ENCODE assay signal across 8 mouse cellular contexts in the genomic region with DNA sequence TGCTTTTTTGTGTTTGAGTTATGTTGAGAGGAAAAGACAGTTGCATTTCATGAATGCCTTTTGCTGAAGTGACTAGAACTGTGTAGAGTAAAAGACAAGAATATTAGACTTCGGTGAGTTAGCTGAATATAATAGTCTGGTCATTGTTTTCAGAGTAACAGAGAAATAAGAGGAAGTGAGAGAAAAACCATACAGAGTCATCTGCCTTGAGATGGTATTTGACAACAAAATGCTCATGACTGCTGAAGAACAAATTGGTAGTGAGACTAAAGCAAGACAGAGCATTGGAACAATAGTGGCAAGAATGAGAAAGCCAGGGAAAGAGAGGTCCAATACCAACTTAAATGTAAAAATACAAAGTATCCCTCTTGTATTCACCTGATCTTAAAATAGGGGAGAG. TPM values are rescaled to one million over a fixed set of nuclear protein-coding genes. Genes with fewer than 3 reads are reported as not detected.
DNase-seq lines count a peak whose midpoint lies in the region; ATAC-seq and TF ChIP-seq lines count a peak whose summit lies in the region.

No protein-coding gene starts in this region.

- no peak for ATAC-seq in forebrain, embryonic 13.5 days
- ATAC-seq in liver, embryonic 12.5 days: no peak
- peak; percentile 39; the same call in 1 of the 2 replicates for ATAC-seq in neutrophil, adult 5-6 weeks (ENCODE audit: extremely low read depth, insufficient number of reproducible peaks, low FRiP score, poor library complexity, severe bottlenecking)
- ATAC-seq in erythroid progenitor cell, adult 5-6 weeks (replicated peaks; ENCODE audit: low FRiP score, poor library complexity, severe bottlenecking): no peak

- peaks cover 30% of the 10 kb centered on the region for H3K4me1 ChIP-seq in forebrain, embryonic 13.5 days
- peaks cover 42% of the 10 kb centered on the region for H3K4me1 ChIP-seq in liver, embryonic 12.5 days

- H3K27me3 ChIP-seq in forebrain, embryonic 13.5 days: no peaks in the 10 kb centered on the region
- no peaks in the 10 kb centered on the region for H3K27me3 ChIP-seq in liver, embryonic 12.5 days (replicated peaks)

- 91% methylated on average over 1 of the region's 1 CpGs for WGBS in forebrain, embryonic 13.5 days
- 59% methylated on average over 1 of the region's 1 CpGs for WGBS in liver, embryonic 12.5 days (ENCODE audit: insufficient replicate concordance)

- H3K9ac ChIP-seq in forebrain, embryonic 13.5 days: peak overlapping the region; percentile 85; the same call in 1 of the 2 replicates
- H3K9ac ChIP-seq in liver, embryonic 12.5 days: peak overlapping the region; percentile 97

- DNase-seq in layer of hippocampus, adult 2 months (ENCODE audit: low spot score in 2 of 2): no peak
- DNase-seq in layer of hippocampus, adult 18-20 months (ENCODE audit: low spot score in 2 of 2): no peak
- no peak for DNase-seq in adrenal gland, postnatal 36 days
- no peak for DNase-seq in kidney, postnatal 36 days

- H3K4me2 ChIP-seq in forebrain, embryonic 13.5 days: peak overlapping the region; percentile 69
- H3K4me2 ChIP-seq in liver, embryonic 12.5 days: peak overlapping the region; percentile 76

- H3K27ac ChIP-seq in layer of hippocampus, adult 2 months: no peak overlapping the region
- H3K27ac ChIP-seq in forebrain, embryonic 13.5 days: no peak overlapping the region
- no peak overlapping the region; the same call in 1 of the 2 replicates for H3K27ac ChIP-seq in liver, embryonic 12.5 days

- peak overlapping the region; percentile 75 for H3K4me3 ChIP-seq in layer of hippocampus, adult 2 months
- peak overlapping the region; percentile 76 for H3K4me3 ChIP-seq in forebrain, embryonic 13.5 days
- peak overlapping the region; percentile 86 for H3K4me3 ChIP-seq in liver, embryonic 12.5 days

- no peak for TF ChIP-seq CTCF in layer of hippocampus, adult 2 months (conservative IDR thresholded peaks at IDR 0.05)

- H3K36me3 ChIP-seq in forebrain, embryonic 13.5 days (ENCODE audit: poor library complexity, severe bottlenecking): peaks cover 6% of the 10 kb centered on the region
- H3K36me3 ChIP-seq in liver, embryonic 12.5 days: peaks cover 13% of the 10 kb centered on the region

- no peaks in the 10 kb centered on the region for H3K9me3 ChIP-seq in forebrain, embryonic 13.5 days (replicated peaks)
- no peaks in the 10 kb centered on the region for H3K9me3 ChIP-seq in liver, embryonic 12.5 days (replicated peaks)

RNA-seq across cellular contexts. Expression of gene Gstcd, which starts 1.1 kb away (rescaled TPM):
- 10 to 100 TPM in 1 of 2 experiments, 1 to 10 TPM in 1; 7.3 to 10.1 TPM for total RNA-seq in layer of hippocampus, adult 2 months (2021)
- 10 to 100 TPM in 1 of 2 experiments, 1 to 10 TPM in 1; 8.7 to 10.0 TPM for total RNA-seq in layer of hippocampus, adult 18-20 months (2021)
- 6.6 and 6.7 TPM in 2 replicates for polyA plus RNA-seq in forebrain, embryonic 13.5 days (2015; fragmentation: Nextera tagmentation; extraction: Ambion mirVana)
- 5.9 and 6.3 TPM in 2 replicates for polyA plus RNA-seq in liver, embryonic 12.5 days (2016; fragmentation: Nextera tagmentation; extraction: Ambion mirVana)
- 6.3 and 7.4 TPM in 2 replicates for total RNA-seq in neutrophil, adult 5-6 weeks (2017)
- 10 to 100 TPM; 11.3 to 13.9 TPM for total RNA-seq in adrenal gland, postnatal 36 days (2021)
- 5.8 and 9.6 TPM in 2 replicates for total RNA-seq in erythroid progenitor cell, adult 5-6 weeks (2015; ENCODE audit: low replicate concordance)
- 9.9 and 14.3 TPM in 2 replicates for total RNA-seq in erythroid progenitor cell, adult 5-6 weeks (2017; ENCODE audit: low replicate concordance)

RNA-seq across cellular contexts. Expression of gene Ints12, which starts 1.3 kb away (rescaled TPM):
- total RNA-seq in layer of hippocampus, adult 2 months (2021): 10 to 100 TPM; 10.0 to 10.8 TPM
- total RNA-seq in layer of hippocampus, adult 18-20 months (2021): 10 to 100 TPM; 10.6 to 14.3 TPM
- polyA plus RNA-seq in forebrain, embryonic 13.5 days (2015; fragmentation: Nextera tagmentation; extraction: Ambion mirVana): 21.3 and 22.7 TPM in 2 replicates
- polyA plus RNA-seq in liver, embryonic 12.5 days (2016; fragmentation: Nextera tagmentation; extraction: Ambion mirVana): 11.7 and 12.5 TPM in 2 replicates
- 23.0 and 31.6 TPM in 2 replicates for total RNA-seq in neutrophil, adult 5-6 weeks (2017)
- 10 to 100 TPM; 12.0 TPM for total RNA-seq in adrenal gland, postnatal 36 days (2021)
- 8.0 and 19.5 TPM in 2 replicates for total RNA-seq in erythroid progenitor cell, adult 5-6 weeks (2015; ENCODE audit: low replicate concordance)
- total RNA-seq in erythroid progenitor cell, adult 5-6 weeks (2017; ENCODE audit: low replicate concordance): 14.2 and 18.7 TPM in 2 replicates
